Mouse (Mus musculus): ENCODE data around the gene Efhd2. TPM values are rescaled to one million over a fixed set of nuclear protein-coding genes. Genes with fewer than 3 reads are reported as not detected.

The Efhd2 gene
- polyA plus RNA-seq, 1 experiment from 2014 or later: 54.6 TPM

DNA sequence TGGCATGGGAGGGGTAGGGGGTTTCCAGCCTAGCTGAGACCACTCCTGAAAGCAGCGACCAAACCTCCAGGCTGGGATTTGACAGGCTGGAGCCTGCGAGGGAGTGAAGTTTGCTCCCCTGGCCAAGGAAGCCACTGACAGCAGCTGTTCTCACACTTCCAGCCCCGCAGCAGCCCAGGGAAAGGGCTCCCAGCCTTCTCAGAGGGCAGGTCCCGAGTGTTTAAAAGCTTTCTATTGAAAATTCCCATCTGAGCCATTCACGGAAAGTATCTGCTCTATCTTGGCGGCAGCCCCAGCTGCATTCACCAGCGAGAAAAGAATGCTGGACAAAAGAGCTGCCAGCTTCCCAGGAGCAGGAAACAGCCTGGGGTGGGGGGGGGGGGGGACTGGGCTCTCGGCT, 25.2 kb upstream of the Efhd2 start:
- in situ Hi-C loops (cut with MboI; ENCODE audit: low pct_unique_long_range_greater_than_20kb): no loop called here
- ChIA-PET CTCF (no interaction called here), POLR2A (interaction anchor here (0.5 kb wide), 1 partner anchor 512 kb away, joined by 3 read pairs; no protein-coding TSS in a partner anchor)
- ATAC-seq (no peak), DNase-seq (ENCODE audit: low read depth, low spot score) (no peak)
- no peak for TF ChIP-seq CTCF (IDR thresholded peaks at IDR 0.05)
- H3K27me3 ChIP-seq: no peaks in the 10 kb centered on the region

DNA sequence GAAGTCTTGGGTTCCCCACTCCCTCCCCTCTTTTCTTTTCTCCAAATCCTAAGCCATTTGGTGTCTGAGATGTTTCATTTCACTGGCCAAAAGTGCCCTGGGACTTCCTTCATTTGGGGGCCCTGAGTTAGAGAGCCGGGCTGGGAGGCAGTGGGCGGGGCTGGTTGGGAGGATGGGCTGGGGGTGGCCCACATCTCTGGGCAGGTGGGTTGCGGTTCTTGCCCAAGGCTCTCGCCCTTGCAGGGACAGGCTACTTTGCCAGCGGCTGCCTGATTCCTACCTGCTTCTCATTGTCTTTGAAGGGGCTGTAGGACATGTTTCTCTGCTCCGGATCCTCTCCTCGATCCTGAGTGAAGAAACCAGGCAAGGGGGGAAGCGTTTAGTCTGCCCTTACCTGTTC, 24.2 kb upstream of the Efhd2 start:
- H3K27me3 ChIP-seq: no peaks in the 10 kb centered on the region
- in situ Hi-C loops (cut with MboI; ENCODE audit: low pct_unique_long_range_greater_than_20kb): no loop called here
- ATAC-seq (no peak), DNase-seq (ENCODE audit: low read depth, low spot score) (no peak)
- ChIA-PET POLR2A (no interaction called here), CTCF (no interaction called here)
- no peak for TF ChIP-seq CTCF (IDR thresholded peaks at IDR 0.05)

DNA sequence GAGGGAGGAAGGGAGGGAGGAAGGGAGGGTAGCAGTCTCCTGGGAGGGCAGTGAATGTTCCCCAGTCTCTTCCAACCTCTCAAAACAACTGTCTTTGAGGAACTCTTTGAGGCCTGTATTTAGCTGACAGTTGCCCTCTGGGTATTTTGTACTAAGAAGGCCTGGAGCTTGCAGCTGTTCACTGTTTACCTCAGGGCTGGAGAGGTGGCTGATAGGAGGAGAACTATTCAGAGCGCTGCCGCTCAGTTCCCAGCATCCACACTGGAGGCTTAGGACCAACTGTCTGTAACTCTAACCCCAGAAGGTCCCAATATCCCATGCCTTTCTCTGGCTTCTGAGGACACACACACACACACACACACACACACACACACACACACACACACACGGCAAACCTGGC, 23.1 kb upstream of the Efhd2 start:
- ChIA-PET POLR2A (no interaction called here), CTCF (no interaction called here)

DNA sequence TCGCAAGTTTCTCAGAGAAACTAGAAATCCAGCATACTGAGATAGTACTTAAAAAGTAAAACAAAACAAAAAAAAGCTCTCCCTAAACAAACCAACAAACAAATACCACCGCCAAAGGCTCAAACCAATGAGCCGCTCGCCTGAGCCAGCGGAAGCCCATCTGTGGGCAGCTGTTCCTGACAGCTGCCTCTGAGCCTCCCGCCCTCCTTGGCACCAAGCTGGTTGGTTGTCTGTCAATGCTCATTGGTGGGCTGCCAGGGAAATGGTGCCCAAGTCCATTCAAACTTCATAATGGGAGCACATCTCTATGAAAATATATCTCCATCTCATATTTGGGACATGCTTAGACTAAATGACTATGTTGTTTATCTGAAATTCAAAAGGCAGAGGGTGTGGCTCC, 22.5 kb upstream of the Efhd2 start:
- CTCF ChIA-PET: no interaction called here
- in situ Hi-C loops (cut with MboI; ENCODE audit: low pct_unique_long_range_greater_than_20kb): no loop called here
- DNase-seq (ENCODE audit: low read depth, low spot score): no peak

More for the DNA sequence above, 23.1 kb upstream of the Efhd2 start:
- in situ Hi-C loops (cut with MboI; ENCODE audit: low pct_unique_long_range_greater_than_20kb): no loop called here
- ATAC-seq (no peak), DNase-seq (ENCODE audit: low read depth, low spot score) (no peak)
- TF ChIP-seq CTCF (IDR thresholded peaks at IDR 0.05): no peak
- H3K27me3 ChIP-seq: no peaks in the 10 kb centered on the region

DNA sequence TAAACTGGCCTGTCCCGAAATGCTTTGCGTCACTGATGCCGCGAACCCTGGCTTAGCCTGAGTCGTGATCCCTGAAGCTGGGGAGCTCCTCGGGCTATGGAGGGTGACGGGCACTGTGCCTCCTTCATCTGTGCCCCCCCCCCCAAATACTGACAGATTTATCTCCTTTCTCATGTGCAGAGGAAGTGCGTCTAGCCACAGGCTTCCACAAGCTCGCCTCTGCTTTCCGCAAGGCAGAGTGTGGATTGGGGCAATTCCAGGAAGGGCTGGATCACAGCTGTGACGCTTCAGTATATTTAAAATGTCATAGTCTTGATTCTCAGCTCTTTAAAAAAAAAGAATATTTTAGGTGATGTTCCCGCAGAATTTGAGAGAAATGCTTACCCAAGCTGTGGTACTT, 21.1 kb upstream of the Efhd2 start:
- TF ChIP-seq CTCF (IDR thresholded peaks at IDR 0.05): no peak
- ChIA-PET POLR2A (interaction anchor here (1.0 kb wide), 1 partner anchor 11 kb away, joined by 8 read pairs; no protein-coding TSS in a partner anchor), CTCF (no interaction called here)
- in situ Hi-C loops (cut with MboI; ENCODE audit: low pct_unique_long_range_greater_than_20kb): no loop called here
- ATAC-seq (no peak), DNase-seq (ENCODE audit: low read depth, low spot score) (no peak)
- H3K27me3 ChIP-seq: no peaks in the 10 kb centered on the region

More for the DNA sequence above, 22.5 kb upstream of the Efhd2 start:
- ATAC-seq: no peak
- no peak for TF ChIP-seq CTCF (IDR thresholded peaks at IDR 0.05)
- no peaks in the 10 kb centered on the region for H3K27me3 ChIP-seq
- POLR2A ChIA-PET: no interaction called here

DNA sequence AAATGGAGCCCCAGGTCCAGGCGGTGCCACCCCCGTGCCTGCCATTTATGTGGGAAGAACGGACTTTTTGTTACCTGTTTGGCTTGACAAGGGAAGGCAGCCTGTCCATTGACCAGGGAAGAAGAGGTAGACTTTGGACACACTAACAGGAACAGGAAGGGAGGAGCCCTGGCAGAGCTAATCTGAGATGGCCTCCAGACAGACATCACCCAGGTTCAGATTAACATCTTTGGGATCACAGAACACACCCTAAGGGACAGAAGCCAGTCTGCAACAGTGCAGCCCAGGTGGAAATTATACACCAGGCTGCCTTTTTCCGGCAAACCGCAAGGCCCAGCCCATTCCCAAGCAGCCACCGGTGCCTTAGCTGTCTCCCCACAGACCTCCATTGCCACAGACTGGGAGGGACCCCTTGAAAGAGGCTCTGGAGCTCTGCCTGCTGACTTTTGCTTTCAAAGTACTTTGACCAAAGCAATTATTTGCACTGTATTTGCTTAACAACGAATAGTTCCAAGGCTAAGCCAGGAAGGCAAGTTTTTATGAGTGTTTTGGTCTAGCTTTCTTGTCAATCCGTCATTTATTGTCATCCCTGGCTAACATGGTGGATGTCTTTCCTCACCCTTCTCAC, 18.6 kb upstream of the Efhd2 start:
- no peaks in the 10 kb centered on the region for H3K27me3 ChIP-seq
- ChIA-PET CTCF (no interaction called here), POLR2A (no interaction called here)
- DNase-seq (ENCODE audit: low read depth, low spot score) (no peak), ATAC-seq (no peak)
- no peak for TF ChIP-seq CTCF (IDR thresholded peaks at IDR 0.05)
- in situ Hi-C loops (cut with MboI; ENCODE audit: low pct_unique_long_range_greater_than_20kb): no loop called here

DNA sequence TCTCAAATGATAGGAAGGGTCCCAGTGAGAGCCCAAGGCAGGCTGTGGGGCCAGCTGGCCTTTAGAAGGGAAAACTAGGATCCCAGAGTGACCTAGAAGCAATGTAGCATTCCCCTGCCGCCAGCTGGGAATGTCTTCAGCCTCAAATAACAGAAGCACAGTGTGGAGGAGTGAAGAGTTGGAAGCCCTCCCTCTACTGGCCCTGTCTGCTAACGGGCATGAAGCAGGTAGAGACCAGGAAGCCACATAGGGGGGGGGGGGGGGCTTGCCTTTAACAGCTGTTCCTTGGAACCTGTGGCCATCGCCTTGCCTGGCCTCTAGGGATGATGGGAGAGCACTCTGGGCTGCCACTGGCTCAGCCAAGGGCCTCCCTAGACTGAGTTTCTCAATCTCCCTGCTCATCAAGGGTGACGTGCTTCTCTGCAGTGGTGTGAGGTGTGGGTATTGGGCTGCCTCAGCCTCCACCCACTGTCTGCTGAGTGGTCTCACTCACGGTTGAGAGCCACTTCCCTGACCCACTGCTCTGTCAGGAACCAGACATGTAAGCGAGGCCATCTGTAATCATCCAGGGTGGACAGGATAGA, 11.8 kb upstream of the Efhd2 start:
- TF ChIP-seq CTCF (IDR thresholded peaks at IDR 0.05): no peak
- ChIA-PET POLR2A (no interaction called here), CTCF (no interaction called here)
- DNase-seq (ENCODE audit: low read depth, low spot score) (no peak), ATAC-seq (no peak)
- in situ Hi-C loops (cut with MboI; ENCODE audit: low pct_unique_long_range_greater_than_20kb): no loop called here
- no peaks in the 10 kb centered on the region for H3K27me3 ChIP-seq

DNA sequence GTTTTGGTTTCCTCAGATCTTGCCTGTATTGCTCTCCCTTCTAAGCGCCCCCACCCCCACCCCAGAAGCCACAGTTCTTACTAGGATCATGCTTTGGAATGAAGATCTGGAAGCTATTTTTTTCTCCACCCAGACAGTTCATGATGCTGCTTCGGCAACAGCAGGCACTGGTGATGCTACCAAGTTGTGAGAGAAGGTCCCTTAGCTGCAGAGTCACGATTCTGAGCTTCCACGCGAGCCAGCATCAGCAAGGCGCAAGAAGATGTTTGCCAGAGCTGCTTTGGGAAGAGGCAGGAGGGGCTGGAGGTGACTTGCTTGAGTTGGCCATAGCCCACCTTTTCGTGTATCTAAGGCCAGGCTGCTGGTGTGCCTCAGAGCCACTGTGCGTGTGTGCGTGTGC, 10.7 kb upstream of the Efhd2 start:
- DNase-seq (ENCODE audit: low read depth, low spot score) (no peak), ATAC-seq (no peak)
- in situ Hi-C loops (cut with MboI; ENCODE audit: low pct_unique_long_range_greater_than_20kb): no loop called here
- no peaks in the 10 kb centered on the region for H3K27me3 ChIP-seq
- ChIA-PET POLR2A (no interaction called here), CTCF (no interaction called here)
- TF ChIP-seq CTCF (IDR thresholded peaks at IDR 0.05): no peak

DNA sequence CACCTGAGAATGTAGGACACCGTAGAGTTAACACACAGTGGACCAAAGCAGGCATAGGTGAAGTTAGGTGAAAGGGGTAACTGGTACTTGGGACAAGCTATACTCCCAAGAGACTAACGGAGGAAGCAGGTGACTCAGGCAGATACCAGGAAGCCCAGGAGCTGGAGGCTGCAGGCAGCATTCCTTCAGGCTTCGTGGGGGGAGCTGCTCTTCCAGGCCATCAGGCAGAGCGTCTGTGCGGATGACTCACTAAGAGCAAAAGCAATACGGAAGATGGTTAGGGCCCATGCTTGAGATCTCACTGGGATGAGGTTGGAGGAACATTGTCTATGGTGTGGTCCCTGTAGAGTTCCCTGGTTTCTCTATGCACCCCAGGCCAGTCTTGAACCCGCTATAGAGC, 8.1 kb upstream of the Efhd2 start:
- DNase-seq (ENCODE audit: low read depth, low spot score): peak; percentile 64
- in situ Hi-C loops (cut with MboI; ENCODE audit: low pct_unique_long_range_greater_than_20kb): no loop called here
- ChIA-PET CTCF (interaction anchor here (1.2 to 1.8 kb wide), 2 partner anchors 42 to 44 kb away, joined by 3 to 4 read pairs; no protein-coding TSS in a partner anchor), POLR2A (interaction anchor here (1.3 kb wide), 1 partner anchor 47 kb away, joined by 3 read pairs; no protein-coding TSS in a partner anchor)
- ATAC-seq: peak; percentile 86
- no peaks in the 10 kb centered on the region for H3K27me3 ChIP-seq
- no peak for TF ChIP-seq CTCF (IDR thresholded peaks at IDR 0.05)

DNA sequence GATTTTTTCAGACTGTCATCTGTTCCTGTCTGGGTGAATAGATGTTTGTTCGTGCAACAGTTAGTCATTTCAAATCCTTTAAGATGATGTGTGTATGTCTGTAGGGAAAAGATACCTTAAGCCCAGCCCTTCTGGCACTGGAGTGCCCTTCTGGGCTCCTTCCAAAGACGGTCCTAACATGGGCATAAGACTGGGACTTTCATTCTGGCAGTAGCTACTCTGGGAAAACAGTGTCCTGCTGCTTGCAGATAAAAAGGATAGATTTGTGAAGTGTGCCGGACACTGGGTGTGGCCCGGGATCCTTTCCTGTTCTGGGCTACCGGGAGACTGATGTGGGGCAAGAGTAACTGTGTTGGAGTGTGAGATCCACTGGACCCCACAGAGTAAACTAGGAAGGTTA, 7.2 kb upstream of the Efhd2 start:
- CTCF ChIA-PET: no interaction called here
- ATAC-seq: no peak
- POLR2A ChIA-PET: interaction anchor here (1.3 kb wide), 1 partner anchor 48 kb away, joined by 3 read pairs; no protein-coding TSS in a partner anchor
- H3K27me3 ChIP-seq: no peaks in the 10 kb centered on the region
- no peak for DNase-seq (ENCODE audit: low read depth, low spot score)
- in situ Hi-C loops (cut with MboI; ENCODE audit: low pct_unique_long_range_greater_than_20kb): no loop called here
- TF ChIP-seq CTCF (IDR thresholded peaks at IDR 0.05): no peak

DNA sequence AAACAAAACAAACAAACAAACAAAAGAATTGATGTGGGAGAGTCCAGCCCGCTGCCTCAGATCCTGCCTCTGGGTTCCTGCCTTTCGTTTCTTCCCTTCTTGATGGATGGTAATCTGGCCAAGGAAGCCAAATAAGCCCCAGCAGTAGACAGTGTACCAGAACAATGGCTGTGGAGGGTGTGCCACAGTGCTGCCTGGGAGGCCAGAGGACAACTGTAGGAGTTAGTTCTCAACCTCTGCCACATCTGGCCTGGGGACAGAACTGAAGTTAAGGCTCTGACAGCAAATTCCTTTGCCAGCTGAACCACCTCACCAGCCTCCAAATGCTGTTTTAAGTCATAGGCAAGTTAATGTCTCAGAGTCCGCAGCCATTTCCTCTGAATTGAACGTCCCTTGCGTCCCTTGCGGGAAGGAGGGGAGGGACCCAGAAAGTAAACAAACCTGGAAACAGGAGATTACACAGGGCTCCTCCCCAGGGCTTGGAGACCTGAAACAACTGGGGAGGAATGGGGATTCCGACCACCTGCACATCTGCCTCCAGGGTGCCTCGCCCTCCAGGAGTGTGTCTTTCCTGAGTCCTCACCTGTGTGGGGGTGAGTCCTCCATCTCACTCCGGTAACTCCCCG, 6.7 kb upstream of the Efhd2 start:
- ChIA-PET POLR2A (no interaction called here), CTCF (no interaction called here)
- TF ChIP-seq CTCF (IDR thresholded peaks at IDR 0.05): no peak
- H3K27me3 ChIP-seq: no peaks in the 10 kb centered on the region
- in situ Hi-C loops (cut with MboI; ENCODE audit: low pct_unique_long_range_greater_than_20kb): no loop called here
- no peak for ATAC-seq
- no peak for DNase-seq (ENCODE audit: low read depth, low spot score)

All from Patski (cell line).